Mouse (Mus musculus) hindbrain, embryonic 13.5 days (tissue): ENCODE data around the gene Ppp1r12a. TPM values are rescaled to one million over a fixed set of nuclear protein-coding genes. Genes with fewer than 3 reads are reported as not detected.

Experiments
- ATAC-seq: fragments of 200-750 bp; cut with Nextera tagmentation; 2 replicates; pipeline ENCODE4 v1.8.0; 2017; ENCODE audit warnings: moderate TSS enrichment; ENCODE audit not compliant: low FRiP score
- H3K27ac ChIP-seq: fragments of 300-500 bp; sonication (generic); 2 replicates; pipeline ENCODE4 v1.5.1; 2015; ENCODE audit warnings: inconsistent platforms, mild to moderate bottlenecking, moderate library complexity
- H3K27me3 ChIP-seq: fragments of 300-500 bp; sonication (generic); 2 replicates; pipeline ENCODE4 v1.6.1; 2015; ENCODE audit warnings: mild to moderate bottlenecking, inconsistent platforms
- H3K36me3 ChIP-seq: fragments of 300-500 bp; sonication (generic); 2 replicates; pipeline ENCODE4 v1.6.1; 2015; ENCODE audit warnings: mild to moderate bottlenecking, inconsistent platforms
- H3K4me1 ChIP-seq: fragments of 300-500 bp; sonication (generic); replicated peaks from 2 replicates; pipeline ENCODE4 v1.6.1; 2015; ENCODE audit warnings: inconsistent platforms
- H3K4me2 ChIP-seq: fragments of 300-500 bp; sonication (generic); 2 replicates; pipeline ENCODE4 v1.6.1; 2015; ENCODE audit warnings: inconsistent platforms, mild to moderate bottlenecking, moderate library complexity
- H3K4me3 ChIP-seq: fragments of 300-500 bp; sonication (generic); 2 replicates; pipeline ENCODE4 v1.5.1; 2015; ENCODE audit warnings: mild to moderate bottlenecking, inconsistent platforms
- H3K9ac ChIP-seq: fragments of 300-500 bp; sonication (generic); 2 replicates; pipeline ENCODE4 v1.6.1; 2015; ENCODE audit warnings: mild to moderate bottlenecking, inconsistent platforms
- H3K9me3 ChIP-seq: fragments of 300-500 bp; sonication (generic); 2 replicates; pipeline ENCODE4 v1.6.1; 2016; ENCODE audit warnings: inconsistent platforms
- WGBS: fragments of 180-500 bp; shearing (Covaris S2); methylation state at CpG from one replicate; pipeline ENCODE4 v1.1.7; 2015; 5-methylcytosine and 5-hydroxymethylcytosine counted together
- polyA plus RNA-seq: library from polyadenylated mRNA; unstranded; fragments of >200 nt; fragmentation: Nextera tagmentation; extraction: Ambion mirVana; gene quantifications from 2 replicates; pipeline ENCODE4 v1.2.1, GENCODE M21; 2015

The Ppp1r12a gene
- polyA plus RNA-seq, 1 experiment from 2014 or later, result 80.6 TPM

DNA sequence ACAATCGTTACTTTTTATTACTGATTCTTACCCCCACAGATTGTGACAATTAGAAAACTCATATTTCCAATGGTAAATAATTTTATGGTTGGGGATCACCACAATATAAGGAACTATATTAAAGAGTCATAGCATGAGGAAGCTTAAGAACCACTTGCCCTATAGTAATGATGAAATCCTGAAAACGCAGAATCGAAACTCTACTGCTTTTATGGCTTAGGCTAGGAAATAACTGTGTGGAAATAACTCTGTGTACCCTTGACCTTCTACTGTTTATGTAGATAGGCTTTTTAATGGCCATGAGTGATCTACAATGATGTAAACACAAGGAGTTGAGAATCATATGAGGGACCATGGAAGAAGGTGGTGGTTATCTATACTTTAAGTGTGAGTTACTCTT, 21.3 kb upstream of the Ppp1r12a start:
- 91% methylated on average over 3 of the region's 3 CpGs for WGBS
- Histone ChIP-seq H3K9me3 (no peaks in the 10 kb centered on the region), H3K4me2 (no peak overlapping the region), H3K4me3 (no peak overlapping the region), H3K4me1 (no peaks in the 10 kb centered on the region), H3K36me3 (no peaks in the 10 kb centered on the region), H3K27me3 (no peaks in the 10 kb centered on the region), H3K9ac (no peak overlapping the region), H3K27ac (no peak overlapping the region)
- no peak for ATAC-seq

DNA sequence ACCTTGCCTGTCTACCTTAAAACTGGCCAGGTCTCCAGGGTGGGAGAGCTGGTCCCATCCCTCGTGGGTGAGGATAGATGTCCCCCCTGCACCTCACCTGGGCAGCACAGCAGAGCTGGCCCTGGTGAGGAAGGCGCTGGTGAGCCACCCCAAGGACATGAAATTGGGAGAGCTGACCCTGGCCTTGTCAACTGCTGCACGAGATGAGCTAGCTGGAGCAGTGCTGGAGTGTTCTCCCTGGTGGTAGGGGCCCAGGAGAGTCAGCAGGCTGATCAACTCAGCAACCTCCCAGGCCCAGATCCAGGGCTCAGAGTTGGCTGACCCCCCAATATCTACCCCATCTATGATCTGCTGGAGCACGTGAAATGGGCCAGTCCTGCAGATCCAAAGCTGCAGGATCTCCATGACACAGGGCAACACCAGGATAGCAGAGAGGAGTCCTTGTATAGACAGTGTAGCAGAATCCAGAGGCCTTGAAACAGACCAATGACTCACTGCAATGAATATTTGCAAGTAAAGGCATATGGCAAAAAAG, 17.9 kb upstream of the Ppp1r12a start:
- Histone ChIP-seq H3K4me2 (no peak overlapping the region), H3K9ac (no peak overlapping the region), H3K9me3 (no peaks in the 10 kb centered on the region), H3K4me3 (no peak overlapping the region), H3K4me1 (no peaks in the 10 kb centered on the region), H3K27me3 (no peaks in the 10 kb centered on the region), H3K27ac (no peak overlapping the region), H3K36me3 (no peaks in the 10 kb centered on the region)
- ATAC-seq, result no peak
- WGBS, result 90% methylated on average over 4 of the region's 4 CpGs

DNA sequence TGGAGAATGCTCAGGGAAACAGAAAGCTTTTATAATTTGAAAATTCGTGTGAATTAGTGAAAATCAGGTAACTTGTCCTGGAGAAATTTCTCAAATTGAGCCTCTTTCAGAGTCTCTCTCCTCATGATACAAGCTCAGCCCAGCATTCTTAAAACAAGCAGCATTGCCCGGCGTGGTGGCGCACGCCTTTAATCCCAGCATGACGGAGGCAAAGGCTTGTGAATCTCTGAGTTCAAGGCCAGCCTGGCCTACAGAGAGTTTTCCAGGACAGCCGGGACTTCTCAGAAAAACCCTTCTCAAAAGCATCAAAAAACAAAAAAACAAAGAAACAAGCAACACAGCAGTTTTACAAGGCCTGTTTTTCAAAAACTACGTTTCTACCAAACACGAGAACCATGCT, 16.3 kb upstream of the Ppp1r12a start:
- no peak overlapping the region for H3K4me3 ChIP-seq

DNA sequence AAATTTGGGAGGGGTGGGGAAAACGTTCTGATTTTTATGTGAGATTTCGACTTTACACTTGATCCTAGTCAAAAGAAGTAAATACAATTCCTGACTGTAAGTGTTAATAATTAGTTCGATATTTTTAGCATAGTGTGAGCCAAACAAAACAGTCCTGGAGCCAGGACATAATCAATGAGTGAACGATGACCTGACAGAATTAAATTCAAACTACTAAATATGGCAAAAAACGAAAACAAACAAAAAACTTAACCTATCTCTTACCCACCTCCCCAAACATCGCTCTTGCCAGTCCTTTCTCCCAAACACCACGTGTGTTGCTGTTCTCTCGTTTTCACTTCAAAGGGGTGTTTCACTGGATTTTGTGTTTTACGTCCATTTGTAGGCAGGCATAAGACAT, 15.0 kb upstream of the Ppp1r12a start:
- no peaks in the 10 kb centered on the region for H3K36me3 ChIP-seq
- H3K27me3 ChIP-seq, result no peaks in the 10 kb centered on the region
- H3K4me3 ChIP-seq, result no peak overlapping the region
- no peak overlapping the region for H3K9ac ChIP-seq
- no peaks in the 10 kb centered on the region for H3K9me3 ChIP-seq
- WGBS, result 90% methylated on average over 9 of the region's 9 CpGs
- no peak for ATAC-seq
- H3K27ac ChIP-seq, result no peak overlapping the region
- H3K4me1 ChIP-seq, result no peaks in the 10 kb centered on the region
- no peak overlapping the region for H3K4me2 ChIP-seq

More for the DNA sequence above, 16.3 kb upstream of the Ppp1r12a start:
- H3K4me2 ChIP-seq, result no peak overlapping the region
- no peaks in the 10 kb centered on the region for H3K9me3 ChIP-seq
- no peaks in the 10 kb centered on the region for H3K36me3 ChIP-seq
- no peaks in the 10 kb centered on the region for H3K27me3 ChIP-seq
- H3K27ac ChIP-seq, result no peak overlapping the region
- WGBS, result 85% methylated on average over 9 of the region's 9 CpGs
- H3K9ac ChIP-seq, result no peak overlapping the region
- H3K4me1 ChIP-seq, result no peaks in the 10 kb centered on the region
- no peak for ATAC-seq

DNA sequence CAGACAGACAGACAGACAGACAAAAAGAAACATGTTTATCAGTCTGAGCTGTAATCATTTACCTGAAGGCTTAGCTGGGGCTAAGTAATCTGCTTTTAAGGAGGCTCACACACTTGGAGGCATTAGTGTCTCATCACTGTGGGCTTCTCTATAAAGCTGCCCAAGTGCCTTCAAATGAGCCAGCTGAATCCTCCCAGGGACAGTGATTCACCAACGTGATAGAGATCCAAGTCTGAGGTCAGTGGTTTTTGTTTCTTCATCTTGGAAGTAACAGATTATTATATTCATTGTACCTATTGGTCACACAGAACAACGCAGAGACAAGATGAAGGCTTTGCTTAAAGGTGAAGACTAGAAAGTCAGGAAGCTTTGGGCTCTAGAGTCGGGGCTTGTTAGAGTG, 8.7 kb upstream of the Ppp1r12a start:
- 86% methylated on average over 3 of the region's 3 CpGs for WGBS
- no peak overlapping the region for H3K9ac ChIP-seq
- H3K27ac ChIP-seq, result no peak overlapping the region
- no peak for ATAC-seq
- no peaks in the 10 kb centered on the region for H3K9me3 ChIP-seq
- H3K4me2 ChIP-seq, result no peak overlapping the region
- H3K4me3 ChIP-seq, result no peak overlapping the region
- H3K36me3 ChIP-seq, result no peaks in the 10 kb centered on the region
- H3K4me1 ChIP-seq, result no peaks in the 10 kb centered on the region
- H3K27me3 ChIP-seq, result no peaks in the 10 kb centered on the region

DNA sequence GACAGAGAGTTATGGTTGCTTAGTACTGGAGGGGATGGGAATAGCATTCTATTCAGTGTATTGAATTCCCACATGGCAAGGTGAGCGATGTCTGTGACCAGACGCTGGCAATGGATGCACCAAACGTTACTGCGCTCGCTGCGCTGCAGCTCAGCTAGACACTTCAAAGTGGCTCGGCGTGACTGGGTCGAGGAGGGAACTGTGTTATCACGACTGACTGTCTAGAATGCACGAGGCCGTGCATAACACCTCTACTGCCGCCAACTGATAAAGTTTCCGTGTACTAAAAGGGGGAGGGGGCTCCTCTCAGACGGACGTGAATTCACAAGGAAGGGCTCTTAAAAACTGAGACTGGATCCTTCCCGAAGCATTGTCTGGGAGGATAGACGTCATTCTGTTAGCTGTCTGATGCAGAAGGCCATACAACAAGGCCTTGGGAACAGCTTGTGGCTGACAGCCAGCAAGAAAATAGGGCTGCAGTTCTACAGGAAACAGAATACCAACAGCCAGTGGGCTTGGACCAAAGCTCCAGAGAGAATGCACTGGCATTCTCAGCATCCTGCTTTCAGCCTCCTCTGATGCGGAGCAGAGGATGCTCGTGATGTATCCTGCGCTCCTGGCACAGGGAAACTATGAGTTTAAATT, 6.8 kb upstream of the Ppp1r12a start:
- ATAC-seq, result no peak
- Histone ChIP-seq H3K9ac (no peak overlapping the region), H3K4me2 (no peak overlapping the region), H3K4me3 (no peak overlapping the region), H3K27ac (no peak overlapping the region), H3K4me1 (no peaks in the 10 kb centered on the region), H3K9me3 (no peaks in the 10 kb centered on the region), H3K36me3 (no peaks in the 10 kb centered on the region), H3K27me3 (no peaks in the 10 kb centered on the region)
- 75% methylated on average over 21 of the region's 21 CpGs for WGBS

DNA sequence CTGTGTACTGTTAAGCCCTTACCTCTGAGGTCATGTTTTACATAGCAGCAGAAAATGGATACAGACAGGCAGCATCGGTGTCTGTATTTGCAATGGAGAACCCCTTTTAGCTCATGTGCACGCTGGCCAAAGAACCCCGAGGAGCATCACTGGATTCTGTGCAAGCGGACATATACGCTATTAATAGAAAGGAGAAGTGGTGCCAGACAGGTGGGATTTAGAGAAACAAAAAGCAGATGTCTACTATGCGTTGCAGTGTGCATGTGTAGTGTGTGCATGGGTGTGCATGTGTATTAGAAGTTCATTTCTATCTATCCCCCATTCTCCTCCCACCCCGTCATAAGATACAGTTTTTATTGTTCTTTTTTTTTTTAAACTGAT, 6.3 kb upstream of the Ppp1r12a start:
- Histone ChIP-seq H3K27me3 (no peaks in the 10 kb centered on the region), H3K4me2 (no peak overlapping the region), H3K4me1 (no peaks in the 10 kb centered on the region), H3K9ac (no peak overlapping the region), H3K4me3 (no peak overlapping the region), H3K9me3 (no peaks in the 10 kb centered on the region), H3K36me3 (no peaks in the 10 kb centered on the region), H3K27ac (no peak overlapping the region)
- no peak for ATAC-seq
- 93% methylated on average over 7 of the region's 7 CpGs for WGBS

DNA sequence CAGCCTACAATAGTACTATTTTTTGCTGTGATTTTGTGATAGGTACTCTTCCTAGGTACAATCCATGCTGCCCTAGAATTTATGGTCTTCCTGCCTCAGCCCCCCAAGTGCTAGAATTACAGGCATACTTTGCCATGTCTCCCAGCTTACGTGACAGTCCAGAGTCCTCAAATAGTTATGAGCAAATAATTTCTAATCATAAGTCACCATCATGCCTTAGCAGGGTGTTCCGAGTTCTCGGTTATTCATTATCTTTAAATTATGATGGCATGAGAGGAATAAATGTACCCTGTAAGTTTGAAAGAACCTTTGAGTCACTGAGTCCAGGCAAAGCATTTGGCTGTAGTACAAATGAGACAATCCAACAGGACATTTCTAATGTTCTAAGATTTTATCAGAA, 5.9 kb upstream of the Ppp1r12a start:
- no peaks in the 10 kb centered on the region for H3K36me3 ChIP-seq
- no peak overlapping the region for H3K27ac ChIP-seq
- no peak overlapping the region for H3K4me3 ChIP-seq
- H3K9me3 ChIP-seq, result no peaks in the 10 kb centered on the region
- no peak overlapping the region for H3K4me2 ChIP-seq
- no peaks in the 10 kb centered on the region for H3K27me3 ChIP-seq
- H3K9ac ChIP-seq, result no peak overlapping the region
- ATAC-seq, result no peak
- H3K4me1 ChIP-seq, result 0 out of 2 replicates have a peak, but pooled peaks cover 4% of the 10 kb centered on the region
- WGBS, result 93% methylated on average over 3 of the region's 3 CpGs

DNA sequence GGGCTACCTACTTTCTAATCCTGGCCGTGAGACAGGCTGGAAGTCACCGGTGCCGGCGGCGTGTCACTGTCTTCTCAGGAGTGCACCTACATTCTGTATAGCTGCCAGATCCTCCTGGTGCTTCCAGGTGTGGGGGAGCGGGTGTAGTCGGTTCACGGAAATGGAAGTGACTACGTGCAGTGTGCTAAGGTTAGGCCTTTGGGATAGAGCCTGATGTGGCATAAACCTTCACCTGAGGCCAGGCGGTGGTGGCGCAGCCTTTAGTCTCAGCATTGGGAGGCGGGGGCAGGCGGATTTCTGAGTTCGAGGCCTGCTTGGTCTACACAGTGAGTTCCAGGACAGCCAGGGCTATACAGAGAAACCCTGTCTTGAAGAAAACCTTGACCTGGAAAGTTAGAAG, 3.0 kb upstream of the Ppp1r12a start:
- H3K9ac ChIP-seq, result no peak overlapping the region
- H3K9me3 ChIP-seq, result no peaks in the 10 kb centered on the region
- H3K4me2 ChIP-seq, result no peak overlapping the region
- no peaks in the 10 kb centered on the region for H3K27me3 ChIP-seq
- no peaks in the 10 kb centered on the region for H3K36me3 ChIP-seq
- H3K4me3 ChIP-seq, result no peak overlapping the region
- peaks cover 12% of the 10 kb centered on the region for H3K4me1 ChIP-seq
- WGBS, result 92% methylated on average over 14 of the region's 14 CpGs
- H3K27ac ChIP-seq, result no peak overlapping the region
- ATAC-seq, result no peak

DNA sequence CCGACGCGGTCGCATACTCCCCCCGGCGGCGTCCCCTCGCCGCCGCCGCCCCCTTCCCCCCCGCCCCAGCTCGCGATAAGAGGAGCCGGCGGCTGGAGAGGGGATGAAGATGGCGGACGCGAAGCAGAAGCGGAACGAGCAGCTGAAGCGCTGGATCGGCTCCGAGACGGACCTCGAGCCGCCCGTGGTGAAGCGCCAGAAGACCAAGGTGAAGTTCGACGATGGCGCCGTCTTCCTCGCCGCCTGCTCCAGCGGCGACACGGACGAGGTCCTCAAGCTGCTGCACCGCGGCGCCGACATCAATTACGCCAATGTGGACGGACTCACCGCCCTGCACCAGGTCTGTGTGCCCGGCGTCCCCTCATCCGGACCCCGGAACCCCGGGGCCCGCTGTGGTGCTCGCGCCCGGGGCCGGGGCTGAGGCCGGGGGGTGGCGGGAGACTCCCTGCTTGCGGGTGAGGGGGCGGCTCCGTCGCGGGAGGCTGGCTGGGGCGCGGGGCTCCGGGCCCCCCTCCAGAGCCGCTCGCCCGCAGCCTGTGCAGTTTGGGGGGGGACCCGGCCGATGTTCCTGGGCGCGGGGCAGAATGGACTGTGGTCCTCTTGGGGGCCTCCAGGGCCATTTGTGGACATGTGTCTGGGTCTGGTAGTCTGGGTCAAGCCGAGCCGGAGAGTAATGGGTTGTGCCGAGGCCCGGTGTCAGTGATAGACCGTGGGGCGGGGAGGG, 466 bp downstream of the Ppp1r12a start:
- H3K27ac ChIP-seq, result peak overlapping the region; percentile 99
- H3K4me3 ChIP-seq, result peak overlapping the region; percentile 95
- no peaks in the 10 kb centered on the region for H3K36me3 ChIP-seq
- peak overlapping the region; percentile 100 for H3K9ac ChIP-seq
- ATAC-seq, result peak; percentile 77
- no peaks in the 10 kb centered on the region for H3K9me3 ChIP-seq
- H3K4me1 ChIP-seq, result peaks cover 32% of the 10 kb centered on the region
- peak overlapping the region; percentile 69 for H3K4me2 ChIP-seq
- H3K27me3 ChIP-seq, result no peaks in the 10 kb centered on the region
- under 1% methylated on average over 61 of the region's 79 CpGs for WGBS

DNA sequence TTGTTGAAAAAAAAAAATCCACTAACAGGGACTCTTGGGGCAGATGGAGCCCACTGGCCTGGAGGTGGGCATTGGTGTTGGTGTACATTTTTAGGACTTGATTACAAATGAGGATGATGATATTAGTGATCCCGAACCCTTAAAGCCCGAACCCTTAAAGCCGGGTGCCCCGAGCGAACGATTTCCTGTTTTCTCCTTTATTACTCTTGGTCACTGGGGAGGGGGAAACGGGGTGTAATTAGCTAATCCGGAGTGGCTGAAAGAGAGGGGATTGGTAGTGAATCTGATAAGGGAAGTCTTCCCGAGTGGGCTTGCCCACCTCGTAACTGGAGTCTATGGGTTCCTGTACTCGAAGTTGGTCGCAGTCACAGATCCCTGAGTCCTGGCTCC, 1.0 kb downstream of the Ppp1r12a start:
- Histone ChIP-seq H3K9ac (peak overlapping the region; percentile 100), H3K27ac (peak overlapping the region; percentile 99), H3K4me3 (peak overlapping the region; percentile 95), H3K9me3 (no peaks in the 10 kb centered on the region), H3K36me3 (no peaks in the 10 kb centered on the region), H3K4me1 (peaks cover 34% of the 10 kb centered on the region), H3K4me2 (peak overlapping the region; percentile 69), H3K27me3 (no peaks in the 10 kb centered on the region)
- no peak for ATAC-seq
- 0% methylated on average over 12 of the region's 12 CpGs for WGBS

DNA sequence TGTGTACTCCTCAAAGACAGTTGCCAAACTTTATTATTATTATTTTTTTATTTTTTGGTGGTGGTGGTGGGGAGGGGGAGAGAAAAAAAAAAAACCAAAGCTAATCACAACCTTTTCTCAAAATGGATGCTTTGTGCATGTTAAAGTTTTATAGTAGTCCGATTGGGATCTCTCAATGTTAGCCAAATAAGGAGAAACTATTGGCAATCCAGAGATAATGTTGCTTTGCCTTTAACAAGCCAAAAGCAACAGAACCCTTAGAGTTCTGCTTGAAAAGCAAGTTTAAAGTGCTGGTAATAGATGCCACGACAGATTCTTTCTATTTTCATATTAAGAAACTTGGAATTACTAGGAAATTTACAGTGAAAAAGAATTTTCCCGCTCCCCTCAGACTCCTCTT, 1.5 kb downstream of the Ppp1r12a start:
- peak overlapping the region; percentile 69 for H3K4me2 ChIP-seq
- peak overlapping the region; percentile 100 for H3K9ac ChIP-seq
- H3K9me3 ChIP-seq, result no peaks in the 10 kb centered on the region
- no peak overlapping the region; the same call in 1 of the 2 replicates for H3K27ac ChIP-seq
- peak overlapping the region; percentile 95 for H3K4me3 ChIP-seq
- no peaks in the 10 kb centered on the region for H3K36me3 ChIP-seq
- H3K4me1 ChIP-seq, result peaks cover 34% of the 10 kb centered on the region
- WGBS, result 23% methylated on average over 3 of the region's 3 CpGs
- ATAC-seq, result no peak
- H3K27me3 ChIP-seq, result no peaks in the 10 kb centered on the region

DNA sequence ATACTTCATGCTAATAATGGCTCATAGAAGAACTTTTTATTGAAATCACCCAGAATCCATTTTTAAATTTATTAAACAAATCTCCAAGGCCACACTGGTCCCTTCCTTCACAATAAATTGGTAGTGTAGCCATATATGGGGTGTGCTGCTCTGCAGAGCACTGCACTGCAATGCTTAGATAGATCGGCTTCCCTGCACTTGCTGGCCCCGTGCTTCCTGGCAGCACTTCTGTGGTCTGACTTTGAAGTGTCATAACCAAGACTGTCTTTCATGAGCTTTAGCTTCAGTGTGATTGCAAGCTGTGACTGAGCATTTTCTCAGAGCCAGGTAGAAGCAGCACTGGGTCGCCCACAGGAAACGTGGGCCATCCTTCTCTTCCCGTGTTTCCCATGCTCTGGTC, 5.8 kb downstream of the Ppp1r12a start:
- H3K27me3 ChIP-seq, result no peaks in the 10 kb centered on the region
- H3K4me2 ChIP-seq, result no peak overlapping the region
- H3K9ac ChIP-seq, result no peak overlapping the region
- 89% methylated on average over 5 of the region's 5 CpGs for WGBS
- H3K4me3 ChIP-seq, result no peak overlapping the region
- H3K9me3 ChIP-seq, result no peaks in the 10 kb centered on the region
- no peaks in the 10 kb centered on the region for H3K36me3 ChIP-seq
- peaks cover 37% of the 10 kb centered on the region for H3K4me1 ChIP-seq
- no peak overlapping the region for H3K27ac ChIP-seq
- no peak for ATAC-seq
